Mouse (Mus musculus) granulocyte monocyte progenitor cell, adult 5-6 weeks (primary cell): Measurements from ENCODE around the gene Slc25a4. TPM values are rescaled to one million over a fixed set of nuclear protein-coding genes. Genes with fewer than 3 reads are reported as not detected.
"Not testable (repeated sequence)": the region's sequence is repeated elsewhere in the genome, so short reads cannot be mapped to it uniquely, and the experiment has no call there.

Experiments used
- ATAC-seq: replicated peaks from 2 replicates; pipeline ENCODE4 v1.8.0; 2016; ENCODE audit warnings: mild to moderate bottlenecking, moderate TSS enrichment, inconsistent platforms; ENCODE audit not compliant: poor library complexity, severe bottlenecking
- total RNA-seq, 2 experiments: library from RNA; stranded (forward) in 1 of 2; stranded (reverse) in 1 of 2; fragments of 200-712, 200-1000 nt in 1 of 2; fragments of >200 nt in 1 of 2; fragmentation: Nextera tagmentation in 1 of 2; gene quantifications; 2 replicates each; pipeline ENCODE4 v1.2.3; 2014 to 2017

Gene Slc25a4
- total RNA-seq (2014; fragmentation: Nextera tagmentation) (71.7 and 105 TPM in 2 replicates), total RNA-seq (2017) (169 and 178 TPM in 2 replicates)

DNA sequence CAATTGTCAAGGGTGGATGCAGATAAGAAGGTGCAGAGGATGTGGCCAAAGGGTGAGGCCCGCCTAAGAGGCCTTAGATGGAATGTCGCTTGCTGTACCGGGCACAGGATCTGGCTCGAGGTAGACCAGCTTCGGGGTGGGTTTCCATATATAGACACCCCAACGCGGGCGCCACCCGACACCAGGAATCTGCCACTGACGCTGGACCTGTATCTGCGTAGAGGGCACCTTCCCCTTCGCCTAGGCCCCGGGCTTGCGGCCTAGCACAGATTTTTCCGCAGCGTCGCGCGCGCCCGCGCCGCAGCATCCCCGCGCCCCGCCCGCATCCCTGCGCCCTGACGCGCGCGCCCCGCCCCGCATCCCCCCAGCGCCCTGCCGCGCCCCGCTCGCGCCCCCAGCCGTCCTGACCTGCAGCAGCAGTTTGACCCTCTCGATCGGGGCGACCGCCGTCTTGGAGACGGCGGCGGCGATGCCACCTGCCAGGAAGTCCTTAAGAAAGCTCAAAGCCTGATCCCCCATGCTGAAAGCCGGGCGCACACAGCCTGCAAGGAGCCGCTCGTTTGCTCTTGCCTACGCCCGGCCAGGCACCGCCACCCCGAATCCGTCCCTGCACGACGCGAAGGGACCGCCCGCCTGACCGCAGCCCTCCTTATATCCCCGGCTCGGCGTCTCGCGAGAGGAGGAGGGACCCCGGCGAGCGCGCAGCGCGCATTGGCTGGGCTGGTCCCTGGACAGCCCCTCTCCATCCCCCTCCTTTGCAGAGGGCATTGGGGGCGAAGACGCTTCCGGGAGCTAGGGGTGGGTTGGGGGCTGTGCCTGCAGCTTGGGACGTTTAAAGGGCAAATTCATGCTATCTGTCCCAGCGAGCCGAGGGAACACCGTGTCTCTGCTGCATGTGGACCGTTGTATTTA lies at the start of gene Slc25a4:
Gene Slc25a4, minus strand, starts transcription at position 881 of the 912 bp plus-strand sequence.
- ATAC-seq = peak; percentile 98

DNA sequence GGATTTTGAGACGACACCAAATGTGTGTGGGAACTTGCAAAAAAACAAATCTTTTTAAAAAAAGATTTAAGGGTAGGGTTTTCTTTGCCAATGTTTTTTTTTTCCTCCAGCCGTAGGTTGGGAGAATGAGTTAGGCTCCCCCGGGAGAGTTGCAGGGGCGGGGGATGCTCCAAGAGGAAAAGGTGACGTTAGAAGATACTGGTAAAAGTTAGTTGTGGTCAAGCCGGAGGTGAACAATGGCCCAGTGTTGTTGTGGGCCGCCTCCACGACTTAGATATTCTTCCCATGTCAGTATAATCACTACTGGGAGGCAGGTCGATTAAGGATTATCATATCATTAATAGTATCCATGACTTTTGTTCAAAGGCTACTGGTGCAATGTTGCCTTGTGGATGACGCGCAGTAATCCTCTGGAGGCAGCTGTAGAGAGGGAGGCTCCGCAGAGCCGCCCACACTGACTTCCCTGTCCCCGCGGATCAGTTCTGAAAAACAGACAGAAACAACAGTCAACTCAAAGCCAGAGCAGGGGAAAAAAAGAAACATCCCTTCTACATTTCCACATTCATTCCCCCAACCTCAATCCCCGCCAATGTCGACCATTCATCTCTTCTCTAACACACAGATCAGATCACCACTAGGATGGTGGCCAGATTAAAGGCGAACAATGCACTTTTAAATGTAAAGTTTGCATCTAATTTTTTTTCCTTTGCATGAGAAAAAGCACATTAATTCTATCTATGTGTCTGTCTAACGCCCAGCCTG lies 47.0 kb upstream of the Slc25a4 start:
- ATAC-seq = no peak

DNA sequence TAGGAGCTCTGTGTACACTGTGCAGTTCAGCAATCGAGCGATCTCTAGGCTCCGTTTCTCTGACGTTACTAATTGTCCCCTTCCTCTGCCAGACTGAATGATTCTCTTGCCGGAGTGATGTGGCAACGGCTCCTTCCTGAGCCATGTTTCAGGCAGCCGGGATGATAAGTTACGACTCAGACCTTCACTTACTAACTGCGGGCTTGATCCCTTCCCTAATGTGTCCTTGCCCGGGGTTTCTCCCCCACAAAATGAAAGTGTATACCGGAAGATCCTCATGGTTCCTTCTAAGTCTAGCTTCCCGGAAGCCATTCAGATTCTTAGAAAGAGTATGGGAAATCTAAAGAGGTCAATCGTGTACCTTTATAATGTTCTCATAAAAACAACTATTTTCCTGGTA lies 41.4 kb upstream of the Slc25a4 start:
- ATAC-seq = no peak

DNA sequence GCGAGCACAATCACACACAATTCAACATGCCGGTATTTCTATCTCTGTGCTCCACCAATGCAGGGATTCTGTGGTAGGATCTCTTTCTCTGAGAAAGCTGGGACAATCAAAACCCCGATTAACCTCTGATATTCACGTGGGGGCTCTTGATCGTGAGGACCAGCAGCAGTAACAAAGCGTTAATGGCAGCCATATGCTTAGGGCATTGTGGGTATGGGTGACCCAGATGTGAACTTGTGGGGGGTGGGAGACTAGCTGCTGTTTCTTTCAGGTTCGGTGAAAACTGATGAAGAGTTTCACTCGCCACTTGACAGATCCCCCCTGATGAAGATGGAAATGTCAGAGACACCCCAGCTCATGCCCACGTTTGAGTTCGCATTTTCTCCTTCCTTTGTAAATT lies 40.5 kb upstream of the Slc25a4 start:
- ATAC-seq = no peak

DNA sequence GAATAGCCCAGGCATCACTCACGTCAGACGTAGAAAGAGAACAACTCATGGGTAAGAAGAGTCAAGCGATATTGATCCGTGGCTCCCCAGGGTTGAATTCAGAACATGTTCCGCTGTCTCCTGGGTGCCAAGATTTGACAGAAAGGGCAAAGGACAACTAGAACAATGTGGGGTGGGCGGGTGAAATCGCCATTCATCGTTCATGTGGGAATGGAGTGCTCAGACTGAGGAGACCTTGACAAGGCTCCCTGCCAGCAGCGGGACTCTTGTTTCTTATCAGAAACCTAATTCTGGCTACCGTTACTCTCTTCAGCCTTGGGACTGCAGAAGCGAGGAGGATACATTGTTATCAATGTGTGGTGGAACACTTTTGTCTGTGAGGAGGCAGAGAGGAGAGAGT lies 35.3 kb upstream of the Slc25a4 start:
- no peak for ATAC-seq

DNA sequence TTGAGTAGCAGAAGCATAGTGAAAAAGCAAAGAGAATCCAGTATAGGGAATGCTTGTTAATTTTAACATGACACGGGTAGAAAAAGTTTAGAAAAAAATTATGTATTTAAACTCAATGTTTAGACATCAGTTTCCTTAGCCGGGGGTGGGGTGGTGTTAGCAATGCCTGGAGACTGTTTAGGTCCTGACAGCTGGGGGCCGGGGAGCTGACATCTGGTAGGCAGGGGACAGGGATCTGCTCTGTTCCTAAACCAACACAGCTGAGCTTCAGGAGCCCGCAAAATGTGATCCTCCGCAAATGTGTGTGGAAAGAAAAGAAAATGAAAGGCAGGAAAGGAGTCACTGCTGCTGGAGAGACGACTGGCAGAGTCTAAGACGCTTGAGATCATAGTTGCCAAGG lies 31.9 kb upstream of the Slc25a4 start:
- no peak for ATAC-seq

DNA sequence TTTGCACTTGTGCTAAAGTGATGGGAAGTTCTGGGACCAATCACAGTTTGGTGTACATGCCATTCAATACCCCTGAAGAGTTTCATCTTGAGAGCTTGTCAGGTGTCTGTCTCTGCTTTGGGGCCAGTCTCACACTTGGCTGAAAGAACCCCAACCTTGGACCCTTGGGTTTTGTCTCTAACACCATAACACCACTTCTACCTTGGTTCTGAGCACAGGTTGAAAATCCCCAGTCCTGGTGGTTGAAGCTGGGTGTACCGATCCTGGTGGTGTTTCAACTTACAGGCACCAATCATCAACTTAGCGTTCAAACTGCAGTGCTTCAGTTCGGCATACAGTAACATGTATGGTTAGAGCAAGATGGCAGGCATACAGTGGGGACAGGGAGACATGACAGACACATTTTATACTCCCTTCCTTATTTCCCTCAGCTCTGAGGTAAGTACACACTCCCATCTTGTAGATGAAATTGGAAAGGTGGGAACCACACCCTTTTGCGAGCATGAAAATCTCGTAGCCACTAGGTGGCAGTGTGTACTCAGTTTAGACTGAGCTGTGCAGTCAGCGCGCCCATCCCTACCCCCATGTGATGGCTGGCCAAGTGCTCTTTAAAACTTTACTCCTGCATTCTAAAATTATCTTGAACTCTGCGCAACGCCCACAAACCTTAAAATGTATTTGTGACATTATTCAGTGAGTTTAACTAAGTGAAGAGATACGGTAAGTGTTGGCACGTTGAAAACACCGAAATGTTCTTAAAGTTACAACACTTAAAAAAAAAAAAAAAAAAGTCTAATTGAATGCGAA lies 30.7 kb upstream of the Slc25a4 start:
- ATAC-seq = peak; percentile 96

DNA sequence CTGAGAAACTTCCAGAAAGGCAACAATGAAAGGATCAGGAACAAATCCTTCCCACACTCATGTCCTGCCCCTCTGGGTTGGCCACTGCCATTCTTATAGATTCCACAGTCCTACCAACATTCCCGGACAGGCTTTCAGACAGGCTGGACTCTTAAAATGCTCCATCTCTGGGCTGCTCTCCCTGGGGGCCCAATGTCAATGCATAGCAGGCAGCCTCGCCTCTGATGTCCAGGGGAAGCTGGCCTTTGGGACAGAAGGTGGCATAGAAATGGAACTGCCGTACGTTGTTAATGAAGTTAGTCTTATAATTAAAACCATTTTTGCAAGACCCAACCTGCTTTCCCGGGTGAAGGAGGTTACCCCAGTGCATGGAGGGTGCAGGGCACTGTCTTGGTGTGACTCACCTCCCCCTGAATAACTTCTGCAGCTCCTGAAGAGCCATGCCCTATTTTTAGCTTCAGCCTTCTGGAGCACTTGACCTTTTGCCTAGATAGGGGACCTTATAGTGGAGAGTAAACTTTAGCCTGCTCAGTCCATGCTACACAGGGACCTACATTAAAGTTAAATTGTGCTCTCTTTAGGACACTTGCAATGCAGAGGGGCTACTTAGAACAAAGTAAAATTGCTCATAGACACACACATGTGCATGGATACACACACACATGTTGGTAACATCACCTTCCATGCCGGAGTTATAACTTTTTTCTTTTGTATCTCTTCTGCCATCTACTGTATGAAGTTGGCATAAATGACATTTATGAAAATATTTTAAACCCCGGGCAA lies 25.5 kb upstream of the Slc25a4 start:
- ATAC-seq = peak; percentile 22; the same call in 1 of the 2 replicates

DNA sequence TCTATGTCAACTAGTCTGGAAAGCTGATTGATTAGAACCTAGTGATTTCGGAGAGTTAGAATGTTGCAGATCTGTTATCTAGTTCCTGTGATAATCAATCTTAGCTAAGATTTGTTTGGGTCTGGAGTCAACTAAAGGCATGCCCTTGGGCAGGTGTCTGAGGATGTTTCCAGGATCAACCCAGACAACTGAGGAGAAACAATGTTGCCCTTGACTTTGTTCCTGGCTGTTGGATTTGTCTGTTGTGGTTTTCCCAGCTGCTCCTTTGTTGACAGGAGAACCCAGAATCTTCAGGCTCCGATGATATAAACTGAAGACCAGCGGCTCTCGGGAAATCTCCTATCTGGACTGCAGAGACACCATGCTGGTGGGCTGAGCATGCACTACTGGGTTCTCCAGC lies 23.7 kb upstream of the Slc25a4 start:
- no peak for ATAC-seq

DNA sequence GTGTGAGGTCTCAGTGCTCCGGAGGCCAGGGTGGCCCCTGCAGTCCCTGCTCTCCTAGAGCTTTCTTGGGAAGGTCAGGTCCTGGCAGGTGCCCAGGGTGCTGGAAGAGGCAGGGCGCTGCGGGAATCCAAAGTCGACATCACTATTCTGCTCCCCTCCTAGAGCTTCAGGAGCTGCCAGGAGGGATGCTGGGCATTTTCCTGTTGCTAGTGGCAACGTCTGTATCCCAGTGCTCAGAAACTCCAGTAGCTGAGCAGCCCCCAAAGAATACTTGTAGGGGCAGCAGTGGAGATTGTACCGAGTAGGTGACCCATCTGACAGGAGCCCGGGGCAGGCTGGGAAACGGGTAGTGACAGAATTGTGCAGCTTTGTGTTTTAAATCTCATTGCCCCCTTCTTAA lies 21.7 kb upstream of the Slc25a4 start:
- no peak for ATAC-seq

DNA sequence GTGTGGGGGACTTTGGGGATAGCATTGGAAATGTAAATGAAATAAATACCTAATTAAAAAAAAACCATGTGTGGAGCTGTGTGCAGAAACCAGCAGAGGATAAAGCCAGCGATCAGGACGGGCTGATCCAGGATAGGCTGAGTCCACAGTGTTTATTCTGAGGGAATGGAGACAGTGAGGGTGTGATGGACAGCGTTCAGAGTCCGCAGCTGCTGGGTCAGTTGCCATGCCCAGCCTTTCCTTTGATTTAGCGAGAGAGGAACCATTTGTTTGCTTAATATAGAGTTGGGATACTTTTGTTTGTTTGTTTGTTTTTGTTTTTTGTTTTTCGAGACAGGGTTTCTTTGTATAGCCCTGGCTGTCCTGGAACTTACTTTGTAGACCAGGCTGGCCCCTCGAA lies 20.9 kb upstream of the Slc25a4 start:
- not testable (repeated sequence) for ATAC-seq

DNA sequence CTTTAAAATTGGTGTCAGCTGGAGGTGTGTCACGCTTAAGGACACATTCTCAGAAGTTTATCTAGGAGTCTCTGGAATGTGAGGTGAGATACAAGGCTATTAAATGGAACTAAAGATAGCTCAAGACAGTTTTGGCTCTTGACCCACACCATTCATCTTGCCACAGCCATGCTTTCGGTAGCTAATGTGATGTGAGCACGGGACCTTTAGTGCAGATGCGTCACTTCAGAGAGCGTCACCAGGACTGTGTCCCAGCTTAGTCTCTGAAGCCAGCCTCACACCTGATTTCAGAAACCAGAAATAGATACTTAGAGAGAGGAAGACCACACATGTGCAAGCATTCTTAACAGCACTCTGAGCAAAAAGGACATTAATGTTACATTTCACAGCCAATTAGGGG lies 15.5 kb upstream of the Slc25a4 start:
- ATAC-seq = no peak

DNA sequence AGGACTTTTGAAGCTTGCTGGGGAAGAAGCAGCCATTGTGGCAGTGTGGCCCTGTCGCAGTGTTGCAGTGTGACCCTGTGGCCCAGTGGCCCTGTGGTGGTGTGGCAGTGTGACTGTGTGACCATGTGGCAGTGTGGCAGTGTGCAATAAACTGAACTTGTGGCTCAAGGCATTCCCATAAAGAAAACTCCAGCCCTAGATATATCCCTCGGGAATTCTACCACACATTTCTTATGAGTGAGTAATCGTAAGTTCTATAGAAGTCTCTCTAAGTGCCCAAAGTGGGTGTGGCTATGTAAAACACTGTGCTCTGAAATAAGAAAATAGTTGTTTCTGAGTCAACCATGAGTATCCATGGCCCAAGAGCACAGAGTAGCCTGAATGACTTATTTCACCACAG lies 14.4 kb upstream of the Slc25a4 start:
- no peak for ATAC-seq

DNA sequence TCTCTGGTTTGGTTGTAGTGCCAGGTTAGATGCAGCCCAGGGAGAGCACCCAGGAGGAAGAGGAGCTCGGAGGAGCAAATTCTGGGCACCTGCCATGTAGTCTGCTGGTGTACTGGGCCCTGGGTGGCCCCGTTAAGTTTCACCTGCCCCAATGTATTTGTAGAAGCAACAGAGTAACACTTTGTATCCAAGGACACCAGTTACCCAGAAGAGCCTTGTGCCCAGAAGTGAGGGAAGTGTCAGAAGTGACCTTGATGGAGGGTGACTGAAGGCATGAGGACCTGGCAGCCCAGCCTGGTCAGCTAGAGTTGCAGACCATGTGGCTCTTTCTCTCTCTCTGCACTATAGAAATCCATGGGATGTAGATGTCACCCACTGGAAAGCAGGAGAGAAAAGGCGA lies 9.5 kb upstream of the Slc25a4 start:
- ATAC-seq = no peak

DNA sequence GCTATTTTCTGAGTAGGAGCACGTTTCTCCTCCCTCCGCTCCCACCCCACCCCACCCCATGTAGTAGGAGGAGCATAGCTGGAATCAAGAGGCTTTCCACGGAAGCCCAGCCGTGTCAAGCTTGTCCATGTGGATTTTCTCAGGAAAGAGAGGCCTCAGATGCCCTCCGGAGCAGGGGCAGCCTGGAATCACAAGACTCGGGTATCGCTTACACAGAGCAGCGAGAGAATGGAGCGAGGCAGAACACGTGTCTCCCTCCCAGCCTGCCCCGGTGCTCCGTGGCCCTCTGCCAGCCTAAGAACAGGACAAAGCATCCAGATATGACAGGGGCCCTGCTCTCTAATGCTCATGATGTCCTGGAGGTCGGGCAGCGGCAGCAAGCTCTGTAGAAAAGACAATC lies 5.8 kb upstream of the Slc25a4 start:
- peak; percentile 67 for ATAC-seq

DNA sequence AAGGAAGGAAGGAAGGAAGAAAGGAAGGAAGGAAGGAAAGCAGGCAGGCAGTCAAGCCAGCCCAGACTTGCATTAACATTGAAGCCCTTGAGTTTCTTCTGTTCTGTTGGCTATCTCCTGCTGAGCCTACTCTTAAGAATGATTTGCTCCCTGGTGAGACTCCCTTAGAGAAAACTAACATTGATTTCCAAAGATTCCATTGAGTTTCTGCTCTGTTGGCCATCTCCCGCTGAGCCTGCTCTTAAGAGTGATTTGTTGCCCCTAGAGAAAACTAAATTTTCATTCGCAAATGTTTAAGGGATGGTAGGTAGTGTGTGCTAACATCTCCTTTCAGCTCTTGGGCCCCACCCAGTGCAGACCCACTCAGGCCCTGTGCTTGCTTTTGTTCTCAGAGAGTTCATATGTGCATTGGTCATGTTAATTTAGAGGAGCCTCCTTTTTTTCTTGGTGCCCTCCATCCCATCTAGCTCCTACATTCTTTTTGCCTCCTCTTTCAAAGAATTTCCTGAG lies 2.9 kb upstream of the Slc25a4 start:
- ATAC-seq = no peak

DNA sequence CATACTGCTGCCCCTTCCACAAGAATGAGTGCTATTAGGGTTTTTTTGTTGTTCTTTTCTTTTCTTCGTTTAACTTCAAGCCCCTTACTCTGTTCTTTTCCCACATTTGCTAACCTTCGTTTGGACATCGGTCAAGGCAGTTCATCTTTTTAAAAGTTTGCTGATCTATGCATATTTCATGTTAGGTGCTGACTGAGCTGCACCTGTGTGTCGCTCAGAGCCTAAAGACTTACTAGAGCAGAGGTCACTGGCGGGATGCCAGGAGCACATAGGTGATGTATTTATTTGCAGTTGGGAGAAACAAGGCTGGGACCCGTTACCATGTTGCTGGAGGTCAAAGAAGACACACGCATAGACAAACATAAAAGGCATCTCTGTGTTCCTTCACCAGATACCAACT lies 1.1 kb upstream of the Slc25a4 start:
- no peak for ATAC-seq

DNA sequence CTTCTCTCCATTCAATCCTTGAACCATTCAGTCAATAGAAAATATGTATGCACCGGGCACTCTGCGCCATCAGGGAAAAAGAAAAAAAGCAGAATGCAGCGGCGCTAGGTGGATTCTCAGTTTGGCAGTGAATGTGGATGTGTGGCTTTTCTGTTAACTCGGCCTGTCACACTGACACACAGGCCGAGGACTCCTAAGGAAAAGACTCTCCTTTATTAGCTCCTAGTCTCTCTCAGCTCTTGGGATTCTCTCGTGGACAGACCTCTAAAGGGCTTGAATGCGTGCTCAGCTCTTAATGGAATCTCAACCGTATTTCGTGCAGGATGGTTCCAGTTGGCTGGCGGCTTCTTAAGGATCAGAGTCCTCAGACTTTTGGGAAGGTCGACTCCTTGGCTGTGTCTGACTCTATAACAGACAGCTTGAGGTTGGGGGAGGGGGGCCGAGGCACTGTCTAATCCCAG lies 557 bp upstream of the Slc25a4 start:
- ATAC-seq = no peak

DNA sequence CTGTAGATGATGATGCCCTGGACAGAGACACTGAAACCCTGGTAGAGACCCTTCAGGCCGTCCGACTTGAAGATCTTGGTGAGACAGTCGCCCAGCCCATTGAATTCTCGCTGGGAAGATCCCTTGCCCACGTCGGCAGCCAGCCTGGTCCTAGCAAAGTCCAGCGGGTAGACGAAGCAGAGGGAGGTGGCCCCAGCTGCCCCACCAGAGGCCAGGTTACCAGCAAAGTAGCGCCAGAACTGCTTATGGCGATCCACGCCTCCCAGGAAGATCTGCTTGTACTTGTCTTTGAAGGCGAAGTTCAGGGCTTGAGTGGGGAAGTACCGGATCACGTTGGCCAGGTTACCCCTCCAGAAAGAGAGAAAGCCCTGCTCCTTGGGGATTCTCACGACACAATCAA lies 2.0 kb downstream of the Slc25a4 start:
- no peak for ATAC-seq

DNA sequence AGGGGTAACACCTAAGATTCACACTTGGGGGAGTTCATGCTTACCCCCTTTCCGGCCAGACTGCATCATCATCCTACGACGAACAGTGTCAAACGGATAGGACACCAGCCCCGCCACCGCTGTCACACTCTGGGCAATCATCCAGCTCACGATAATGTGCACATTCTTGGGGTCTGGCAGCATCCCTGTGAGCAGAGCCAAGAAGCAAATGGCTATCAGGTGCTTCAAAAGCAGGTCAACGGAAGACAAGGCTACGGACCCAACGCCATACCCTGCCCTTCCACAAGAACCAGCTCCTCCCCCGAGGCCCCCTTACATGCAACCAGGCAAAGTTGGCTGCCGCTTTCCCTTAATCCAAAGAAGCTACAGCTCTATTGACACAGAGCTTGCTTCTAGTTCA lies 2.7 kb downstream of the Slc25a4 start:
- ATAC-seq = no peak
